Mouse (Mus musculus): ENCODE data around the gene Abcf1. TPM values are rescaled to one million over a fixed set of nuclear protein-coding genes. Genes with fewer than 3 reads are reported as not detected.
"Not testable (repeated sequence)": the region's sequence is repeated elsewhere in the genome, so short reads cannot be mapped to it uniquely, and the experiment has no call there.

Gene Abcf1
- polyA plus RNA-seq, 1 experiment: 95.8 TPM

GRCm38 (mm10) chr17:35979401-35980362 is 10.1 kb upstream of the Abcf1 start, which contains the start of the genes Gnl1 and Prr3:
Gnl1 (plus strand) TSS chr17:35979851.
Prr3 (minus strand) TSS chr17:35980236.
- H3K27ac ChIP-seq (ENCODE audit: insufficient read depth, low read length): peak within 1 kb of the TSS; percentile 95
- H3K4me1 ChIP-seq (ENCODE audit: control insufficient read depth, insufficient read depth, low read length): peaks cover 9% of the 10 kb centered on the region; the same call in 1 of the 2 replicates
- peak within 1 kb of the TSS; percentile 86 for H3K4me3 ChIP-seq (ENCODE audit: insufficient read depth, low read length)
- peak; percentile 51 for TF ChIP-seq POLR2A (IDR thresholded peaks at IDR 0.05; ENCODE audit: low read depth, low read length)
- no peak for TF ChIP-seq CTCF (IDR thresholded peaks at IDR 0.05; ENCODE audit: borderline replicate concordance, insufficient read depth, low read length)

GRCm38 (mm10) chr17:35978811-35979400 is 9.3 kb upstream of the Abcf1 start:
- H3K4me1 ChIP-seq (ENCODE audit: control insufficient read depth, insufficient read depth, low read length): peaks cover 9% of the 10 kb centered on the region; the same call in 1 of the 2 replicates
- TF ChIP-seq POLR2A (IDR thresholded peaks at IDR 0.05; ENCODE audit: low read depth, low read length) (peak; percentile 62), CTCF (IDR thresholded peaks at IDR 0.05; ENCODE audit: borderline replicate concordance, insufficient read depth, low read length) (no peak)
- peak overlapping the region; percentile 94 for H3K27ac ChIP-seq (ENCODE audit: insufficient read depth, low read length)
- H3K4me3 ChIP-seq (ENCODE audit: insufficient read depth, low read length): peak overlapping the region; percentile 86

GRCm38 (mm10) chr17:35972131-35972530 is 2.6 kb upstream of the Abcf1 start:
- no peak for TF ChIP-seq CTCF (IDR thresholded peaks at IDR 0.05; ENCODE audit: borderline replicate concordance, insufficient read depth, low read length)
- no peak for TF ChIP-seq POLR2A (IDR thresholded peaks at IDR 0.05; ENCODE audit: low read depth, low read length)
- Histone ChIP-seq H3K4me3 (ENCODE audit: insufficient read depth, low read length) (no peak overlapping the region), H3K27ac (ENCODE audit: insufficient read depth, low read length) (no peak overlapping the region), H3K4me1 (ENCODE audit: control insufficient read depth, insufficient read depth, low read length) (no peaks in the 10 kb centered on the region)

GRCm38 (mm10) chr17:35967621-35968020 is 1.9 kb downstream of the Abcf1 start:
- H3K4me3 ChIP-seq (ENCODE audit: insufficient read depth, low read length): no peak overlapping the region
- H3K27ac ChIP-seq (ENCODE audit: insufficient read depth, low read length): no peak overlapping the region
- TF ChIP-seq POLR2A (IDR thresholded peaks at IDR 0.05; ENCODE audit: low read depth, low read length) (no peak), CTCF (IDR thresholded peaks at IDR 0.05; ENCODE audit: borderline replicate concordance, insufficient read depth, low read length) (no peak)
- no peaks in the 10 kb centered on the region for H3K4me1 ChIP-seq (ENCODE audit: control insufficient read depth, insufficient read depth, low read length)

- H3K27ac ChIP-seq (ENCODE audit: insufficient read depth, low read length): no peak overlapping the region
- H3K4me1 ChIP-seq (ENCODE audit: control insufficient read depth, insufficient read depth, low read length): no peaks in the 10 kb centered on the region
- TF ChIP-seq CTCF (IDR thresholded peaks at IDR 0.05; ENCODE audit: borderline replicate concordance, insufficient read depth, low read length) (no peak), POLR2A (IDR thresholded peaks at IDR 0.05; ENCODE audit: low read depth, low read length) (no peak)
- no peak overlapping the region for H3K4me3 ChIP-seq (ENCODE audit: insufficient read depth, low read length)
These were observed 6.3 kb downstream of the Abcf1 start for GRCm38 (mm10) chr17:35963279-35963678.

- H3K4me3 ChIP-seq (ENCODE audit: insufficient read depth, low read length): no peak overlapping the region
- H3K27ac ChIP-seq (ENCODE audit: insufficient read depth, low read length): no peak overlapping the region
- H3K4me1 ChIP-seq (ENCODE audit: control insufficient read depth, insufficient read depth, low read length): no peaks in the 10 kb centered on the region
- no peak for TF ChIP-seq CTCF (IDR thresholded peaks at IDR 0.05; ENCODE audit: borderline replicate concordance, insufficient read depth, low read length)
These were observed 10.9 kb downstream of the Abcf1 start for GRCm38 (mm10) chr17:35958533-35959223.

- H3K4me1 ChIP-seq (ENCODE audit: control insufficient read depth, insufficient read depth, low read length): no peaks in the 10 kb centered on the region
- no peak overlapping the region for H3K27ac ChIP-seq (ENCODE audit: insufficient read depth, low read length)
- TF ChIP-seq CTCF (IDR thresholded peaks at IDR 0.05; ENCODE audit: borderline replicate concordance, insufficient read depth, low read length) (no peak), POLR2A (IDR thresholded peaks at IDR 0.05; ENCODE audit: low read depth, low read length) (no peak)
- H3K4me3 ChIP-seq (ENCODE audit: insufficient read depth, low read length): no peak overlapping the region
These were observed 14.9 kb downstream of the Abcf1 start for GRCm38 (mm10) chr17:35954665-35955064.

GRCm38 (mm10) chr17:35952559-35952958 is 17.0 kb downstream of the Abcf1 start:
- H3K4me1 ChIP-seq (ENCODE audit: control insufficient read depth, insufficient read depth, low read length); H3K27ac ChIP-seq (ENCODE audit: insufficient read depth, low read length); H3K4me3 ChIP-seq (ENCODE audit: insufficient read depth, low read length): not testable (repeated sequence)

GRCm38 (mm10) chr17:35950946-35951345 is 18.6 kb downstream of the Abcf1 start:
- not testable (repeated sequence) for H3K27ac ChIP-seq (ENCODE audit: insufficient read depth, low read length); H3K4me1 ChIP-seq (ENCODE audit: control insufficient read depth, insufficient read depth, low read length); H3K4me3 ChIP-seq (ENCODE audit: insufficient read depth, low read length)

GRCm38 (mm10) chr17:35939941-35940340 is 29.6 kb downstream of the Abcf1 start:
- H3K4me3 ChIP-seq (ENCODE audit: insufficient read depth, low read length): no peak overlapping the region
- no peaks in the 10 kb centered on the region for H3K4me1 ChIP-seq (ENCODE audit: control insufficient read depth, insufficient read depth, low read length)
- TF ChIP-seq CTCF (IDR thresholded peaks at IDR 0.05; ENCODE audit: borderline replicate concordance, insufficient read depth, low read length): no peak
- no peak for TF ChIP-seq POLR2A (IDR thresholded peaks at IDR 0.05; ENCODE audit: low read depth, low read length)
- H3K27ac ChIP-seq (ENCODE audit: insufficient read depth, low read length): no peak overlapping the region
